Mouse (Mus musculus) limb, embryonic 11.5 days (tissue): Measurements from ENCODE around the gene Endod1. TPM values are rescaled to one million over a fixed set of nuclear protein-coding genes. Genes with fewer than 3 reads are reported as not detected.
"Not testable (repeated sequence)": the region's sequence is repeated elsewhere in the genome, so short reads cannot be mapped to it uniquely, and the experiment has no call there.

Experiments used
- ATAC-seq: fragments of 200-750 bp; cut with Nextera tagmentation; 2 replicates; pipeline ENCODE4 v1.8.0; 2017; ENCODE audit warnings: low read depth; ENCODE audit not compliant: insufficient number of reproducible peaks, low FRiP score, low TSS enrichment
- DNase-seq: peaks from one replicate; pipeline ENCODE4 v3.0.0-alpha.2; 2015; ENCODE audit warnings: low spot score
- H3K27ac ChIP-seq: fragments of 300-500 bp; sonication (generic); replicated peaks from 2 replicates; pipeline ENCODE4 v1.5.1; 2014; ENCODE audit warnings: low read depth, mild to moderate bottlenecking, low read length
- H3K27me3 ChIP-seq: fragments of 300-500 bp; sonication (generic); 2 replicates; pipeline ENCODE4 v1.6.1; 2014; ENCODE audit warnings: mild to moderate bottlenecking, low read length, mixed read lengths; ENCODE audit not compliant: control insufficient read depth, insufficient read depth
- H3K36me3 ChIP-seq: fragments of 300-500 bp; sonication (generic); 2 replicates; pipeline ENCODE4 v1.6.1; 2014; ENCODE audit warnings: mild to moderate bottlenecking, low read length, moderate library complexity, mixed read lengths; ENCODE audit not compliant: control insufficient read depth, insufficient read depth
- H3K4me1 ChIP-seq: fragments of 300-500 bp; sonication (generic); 2 replicates; pipeline ENCODE4 v1.6.1; 2014; ENCODE audit warnings: low read length, mixed read lengths; ENCODE audit not compliant: control insufficient read depth, insufficient read depth
- H3K4me2 ChIP-seq: fragments of 300-500 bp; sonication (generic); 2 replicates; pipeline ENCODE4 v1.6.1; 2014; ENCODE audit warnings: low read depth, mild to moderate bottlenecking, moderate library complexity; ENCODE audit not compliant: severe bottlenecking
- H3K4me3 ChIP-seq: fragments of 300-500 bp; sonication (generic); 2 replicates; pipeline ENCODE4 v1.5.1; 2014; ENCODE audit warnings: low read depth, low read length
- H3K9ac ChIP-seq: fragments of 300-500 bp; sonication (generic); 2 replicates; pipeline ENCODE4 v1.6.1; 2014; ENCODE audit warnings: mild to moderate bottlenecking, low read length
- H3K9me3 ChIP-seq: fragments of 300-500 bp; sonication (generic); 2 replicates; pipeline ENCODE4 v1.6.1; 2016; ENCODE audit warnings: low read length; ENCODE audit not compliant: control insufficient read depth
- WGBS: fragments of 180-500 bp; shearing (Covaris S2); extraction: QIAGEN DNeasy Blood & Tissue Kit; methylation state at CpG from one replicate; pipeline ENCODE4 v1.1.7; 2014; 5-methylcytosine and 5-hydroxymethylcytosine counted together
- polyA plus RNA-seq: library from polyadenylated mRNA; unstranded; fragments of >200 nt; fragmentation: Nextera tagmentation; extraction: Ambion mirVana; gene quantifications from 2 replicates; pipeline ENCODE4 v1.2.1, GENCODE M21; 2014

Gene Endod1
- polyA plus RNA-seq, 1 experiment from 2014 or later, result 6.3 TPM

DNA sequence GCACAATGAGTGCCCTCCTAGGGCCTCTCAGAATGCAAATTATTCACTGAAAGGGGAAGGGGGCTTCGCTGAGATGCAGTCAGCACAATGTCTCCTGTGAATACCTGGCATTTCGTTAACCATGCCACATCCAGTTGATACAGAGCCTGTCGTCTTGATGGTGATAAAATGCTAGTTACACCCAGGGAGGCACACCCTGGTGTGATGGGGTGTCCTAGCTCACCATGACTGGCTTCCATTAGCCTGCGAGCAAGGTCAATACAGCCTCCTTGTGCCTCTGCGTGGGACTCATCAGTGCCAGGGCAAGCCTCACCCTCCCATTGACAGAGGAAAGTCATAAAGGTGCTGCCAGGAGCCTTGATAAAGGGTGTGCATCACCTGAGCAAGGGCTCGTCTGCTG is 26.5 kb downstream of the Endod1 start:
- Histone ChIP-seq H3K27me3 (no peaks in the 10 kb centered on the region), H3K4me2 (no peak overlapping the region), H3K36me3 (no peaks in the 10 kb centered on the region), H3K4me3 (no peak overlapping the region), H3K27ac (no peak overlapping the region), H3K9ac (no peak overlapping the region), H3K4me1 (no peaks in the 10 kb centered on the region), H3K9me3 (no peaks in the 10 kb centered on the region)
- ATAC-seq (no peak), DNase-seq (no peak)
- WGBS, result 80% methylated on average over 6 of the region's 6 CpGs

DNA sequence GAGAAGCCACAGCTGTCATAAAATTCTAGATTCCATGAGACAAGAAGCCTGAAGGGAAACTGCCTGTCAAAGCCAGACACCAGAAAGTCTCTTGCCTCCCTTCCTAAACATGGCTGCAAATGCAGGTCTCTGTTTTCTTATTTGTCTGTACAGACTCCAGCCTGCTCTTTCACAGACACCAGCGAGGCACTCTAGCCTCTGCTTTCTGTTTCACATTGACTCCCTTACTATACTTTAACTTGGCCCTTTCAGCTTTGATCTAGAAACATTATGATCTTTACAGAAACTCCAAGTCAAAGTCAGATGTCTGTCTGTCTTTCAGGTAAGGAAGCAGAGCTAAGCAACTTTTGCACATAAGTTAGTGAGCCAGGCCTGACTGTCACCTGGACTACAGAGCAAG is 29.0 kb downstream of the Endod1 start:
- ATAC-seq, result no peak
- H3K27me3 ChIP-seq, result no peaks in the 10 kb centered on the region
- no peak overlapping the region for H3K4me2 ChIP-seq
- no peak overlapping the region for H3K27ac ChIP-seq
- no peak overlapping the region for H3K4me3 ChIP-seq
- 82% methylated on average over 1 of the region's 1 CpGs for WGBS
- H3K9me3 ChIP-seq, result no peaks in the 10 kb centered on the region
- H3K9ac ChIP-seq, result no peak overlapping the region
- DNase-seq, result no peak
- H3K4me1 ChIP-seq, result no peaks in the 10 kb centered on the region
- H3K36me3 ChIP-seq, result no peaks in the 10 kb centered on the region

DNA sequence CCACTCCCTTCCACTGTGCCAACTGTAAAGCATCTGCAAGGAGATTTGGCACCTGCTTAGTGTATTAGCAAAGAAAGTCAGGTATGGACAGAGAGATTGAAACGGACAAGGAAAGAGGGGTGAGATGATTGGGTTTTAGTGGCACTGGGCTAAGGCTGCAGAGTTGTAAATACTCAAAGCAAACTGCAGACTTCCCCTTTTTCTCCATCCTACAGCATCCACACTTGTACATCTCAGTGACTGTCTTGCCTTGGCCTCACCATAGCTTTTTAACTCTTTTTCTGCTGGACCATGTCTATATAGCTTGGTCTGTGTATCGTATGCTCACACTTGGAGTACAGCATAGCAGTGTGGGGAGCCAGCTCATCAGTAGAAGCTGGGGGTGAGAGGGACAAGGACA is 30.5 kb downstream of the Endod1 start:
- Histone ChIP-seq H3K4me2 (no peak overlapping the region), H3K4me3 (no peak overlapping the region), H3K36me3 (no peaks in the 10 kb centered on the region), H3K9me3 (no peaks in the 10 kb centered on the region), H3K27me3 (no peaks in the 10 kb centered on the region), H3K9ac (no peak overlapping the region), H3K27ac (no peak overlapping the region), H3K4me1 (no peaks in the 10 kb centered on the region)
- ATAC-seq (no peak), DNase-seq (no peak)
- WGBS, result 73% methylated on average over 2 of the region's 2 CpGs

DNA sequence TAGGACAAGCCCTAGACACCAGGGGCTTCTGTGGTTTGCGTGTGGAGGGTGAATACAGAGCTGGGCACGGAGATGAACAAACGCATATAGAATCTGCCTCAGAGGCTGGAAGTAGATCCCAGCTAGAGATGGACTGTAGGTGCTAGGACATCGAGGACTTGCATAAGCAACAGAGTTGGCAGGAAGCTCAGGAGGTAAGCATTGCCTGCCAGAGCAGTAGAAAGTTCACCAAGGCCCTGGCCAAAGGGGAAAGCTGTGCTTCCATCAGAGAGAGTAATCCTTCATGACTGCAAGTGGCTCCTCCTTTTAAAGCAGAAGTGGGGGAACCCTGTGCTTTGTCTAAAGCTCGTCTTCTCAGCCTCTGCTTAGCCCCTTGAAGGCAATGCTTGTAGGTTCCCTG is 31.9 kb downstream of the Endod1 start:
- H3K4me1 ChIP-seq, result no peaks in the 10 kb centered on the region
- no peak for ATAC-seq
- DNase-seq, result no peak
- no peak overlapping the region for H3K4me2 ChIP-seq
- no peak overlapping the region for H3K27ac ChIP-seq
- no peak overlapping the region for H3K9ac ChIP-seq
- H3K36me3 ChIP-seq, result no peaks in the 10 kb centered on the region
- no peaks in the 10 kb centered on the region for H3K9me3 ChIP-seq
- no peaks in the 10 kb centered on the region for H3K27me3 ChIP-seq
- no peak overlapping the region for H3K4me3 ChIP-seq
- 91% methylated on average over 5 of the region's 5 CpGs for WGBS

DNA sequence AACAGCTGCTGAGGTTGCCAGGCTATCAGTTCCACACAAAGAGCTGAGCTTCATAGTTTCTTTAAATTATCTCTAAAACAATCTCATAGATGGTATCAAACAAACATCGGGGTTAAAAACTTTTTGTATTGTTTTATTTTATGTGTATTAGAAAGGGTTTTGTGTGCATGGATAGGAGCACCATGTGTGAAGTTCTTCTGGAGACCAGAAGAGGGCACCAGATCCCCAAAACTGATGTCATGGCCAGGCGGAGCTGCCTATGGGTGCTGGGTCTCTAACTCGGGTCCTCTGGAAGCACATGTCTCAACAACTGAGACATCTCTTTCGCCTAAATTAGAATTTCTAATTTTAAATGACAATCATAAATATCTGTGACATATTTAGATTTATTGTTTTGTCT is 32.9 kb downstream of the Endod1 start:
- no peaks in the 10 kb centered on the region for H3K36me3 ChIP-seq
- no peak overlapping the region for H3K27ac ChIP-seq
- H3K4me1 ChIP-seq, result no peaks in the 10 kb centered on the region
- H3K27me3 ChIP-seq, result no peaks in the 10 kb centered on the region
- peak; percentile 36 for DNase-seq
- no peak overlapping the region for H3K4me2 ChIP-seq
- no peaks in the 10 kb centered on the region for H3K9me3 ChIP-seq
- no peak for ATAC-seq
- H3K9ac ChIP-seq, result no peak overlapping the region
- 63% methylated on average over 4 of the region's 4 CpGs for WGBS
- H3K4me3 ChIP-seq, result no peak overlapping the region

DNA sequence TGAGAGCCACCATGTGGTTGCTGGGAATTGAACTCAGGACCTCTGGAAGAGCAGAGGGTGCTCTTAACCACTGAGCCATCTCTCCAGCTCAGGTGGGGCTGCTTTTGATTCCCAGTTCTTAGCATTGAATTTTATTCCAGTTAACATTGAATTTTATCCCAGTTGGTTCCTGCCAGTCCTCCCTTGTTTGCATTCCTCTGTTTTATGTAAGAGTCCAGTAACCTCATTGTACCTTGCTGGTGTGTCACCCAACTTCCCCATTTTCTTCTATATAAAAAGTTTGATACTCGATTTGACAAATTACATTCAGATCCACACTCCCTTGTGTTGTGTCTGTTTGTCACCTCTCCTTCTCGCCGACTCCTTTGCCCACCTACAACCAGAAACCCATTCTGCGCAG is 35.4 kb downstream of the Endod1 start:
- not testable (repeated sequence) for H3K36me3 ChIP-seq, H3K9ac ChIP-seq, H3K4me3 ChIP-seq, H3K4me2 ChIP-seq, ATAC-seq, H3K27me3 ChIP-seq, H3K9me3 ChIP-seq, H3K4me1 ChIP-seq, H3K27ac ChIP-seq, DNase-seq
- 89% methylated on average over 4 of the region's 4 CpGs for WGBS

DNA sequence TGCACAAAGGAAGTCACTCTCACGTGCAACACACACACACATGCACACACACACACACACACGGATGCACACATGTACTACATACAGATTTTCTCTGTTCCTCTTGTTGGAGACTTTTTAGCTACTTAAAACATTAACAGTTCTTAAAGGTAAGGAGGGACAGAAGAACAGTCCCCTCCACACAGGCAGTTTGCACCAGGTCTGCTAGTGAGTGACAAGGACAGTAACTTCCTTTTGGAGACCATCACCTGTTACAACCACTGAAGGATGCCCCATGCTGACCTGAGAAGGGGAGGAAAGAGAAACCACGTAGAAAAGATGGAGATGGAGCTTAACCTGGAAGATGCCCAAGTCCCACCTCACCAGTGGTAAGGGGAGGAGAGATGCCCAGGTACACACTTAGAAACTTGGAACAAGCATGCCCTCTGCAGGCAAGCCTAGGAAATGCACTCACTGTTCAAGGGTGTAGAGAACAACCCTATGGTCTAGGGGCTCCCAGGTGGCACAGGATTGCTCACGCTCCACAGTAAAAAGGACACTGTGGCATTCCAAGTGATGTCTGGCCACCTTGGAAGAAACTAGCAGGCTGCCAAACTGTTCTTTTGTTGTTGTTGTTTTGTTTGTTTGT is 39.2 kb downstream of the Endod1 start:
- no peaks in the 10 kb centered on the region for H3K9me3 ChIP-seq
- DNase-seq (peak; percentile 89), ATAC-seq (peak; percentile 68; the same call in 1 of the 2 replicates)
- H3K27me3 ChIP-seq, result no peaks in the 10 kb centered on the region
- H3K27ac ChIP-seq, result no peak overlapping the region
- no peaks in the 10 kb centered on the region for H3K4me1 ChIP-seq
- H3K4me2 ChIP-seq, result no peak overlapping the region
- H3K9ac ChIP-seq, result no peak overlapping the region
- no peak overlapping the region for H3K4me3 ChIP-seq
- no peaks in the 10 kb centered on the region for H3K36me3 ChIP-seq
- WGBS, result 52% methylated on average over 4 of the region's 4 CpGs

DNA sequence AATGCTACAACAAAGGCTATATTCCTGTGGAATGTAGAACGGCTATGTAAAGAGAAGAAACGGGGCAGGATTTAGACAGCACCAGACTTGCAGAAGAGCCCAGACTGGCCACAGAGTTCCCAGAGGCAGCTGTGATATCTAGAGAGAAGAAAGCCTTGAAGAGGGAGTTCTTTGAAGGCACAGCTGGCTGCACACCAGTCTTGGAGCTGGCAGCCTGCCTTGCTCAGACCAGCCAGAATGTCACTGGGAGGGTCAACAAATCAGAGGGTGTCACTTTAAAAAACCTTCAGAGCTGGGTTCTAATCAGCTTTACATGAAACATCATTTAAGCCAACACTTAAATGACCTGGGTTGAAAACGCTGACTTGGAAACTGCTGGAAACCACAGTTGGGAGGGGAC is 42.6 kb downstream of the Endod1 start:
- ATAC-seq (no peak), DNase-seq (no peak)
- no peaks in the 10 kb centered on the region for H3K27me3 ChIP-seq
- H3K27ac ChIP-seq, result no peak overlapping the region
- no peak overlapping the region for H3K4me3 ChIP-seq
- WGBS, result 74% methylated on average over 3 of the region's 3 CpGs
- H3K9ac ChIP-seq, result no peak overlapping the region
- H3K9me3 ChIP-seq, result no peaks in the 10 kb centered on the region
- H3K4me1 ChIP-seq, result no peaks in the 10 kb centered on the region
- no peaks in the 10 kb centered on the region for H3K36me3 ChIP-seq
- no peak overlapping the region for H3K4me2 ChIP-seq

DNA sequence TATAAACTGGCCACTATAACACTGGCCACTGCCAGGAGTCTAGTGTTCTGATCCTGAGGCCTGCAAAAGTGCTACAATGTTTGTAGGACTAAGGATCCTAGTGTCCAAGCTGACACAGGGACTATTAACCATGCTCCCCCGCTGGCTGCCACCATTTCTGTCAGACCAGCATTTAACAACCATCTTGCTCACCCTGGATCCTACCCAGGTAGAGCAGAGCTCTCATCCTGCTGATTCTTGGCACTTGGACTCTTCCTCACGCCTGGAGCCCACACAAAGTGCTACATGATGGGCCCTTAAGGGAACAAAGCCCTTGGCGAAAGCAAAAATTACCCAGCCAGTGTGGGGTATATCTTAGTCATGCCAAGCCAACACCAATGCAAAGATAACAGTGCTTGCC is 44.4 kb downstream of the Endod1 start:
- H3K27me3 ChIP-seq, result no peaks in the 10 kb centered on the region
- 82% methylated on average over 3 of the region's 3 CpGs for WGBS
- no peak overlapping the region for H3K27ac ChIP-seq
- H3K9ac ChIP-seq, result no peak overlapping the region
- no peaks in the 10 kb centered on the region for H3K4me1 ChIP-seq
- no peaks in the 10 kb centered on the region for H3K36me3 ChIP-seq
- no peak overlapping the region for H3K4me3 ChIP-seq
- no peaks in the 10 kb centered on the region for H3K9me3 ChIP-seq
- DNase-seq (no peak), ATAC-seq (no peak)
- no peak overlapping the region for H3K4me2 ChIP-seq
